Mouse (Mus musculus) thymus, postnatal 0 days (tissue): ENCODE measurements around the gene Clca3a1. TPM values are rescaled to one million over a fixed set of nuclear protein-coding genes. Genes with fewer than 3 reads are reported as not detected.
"Not testable (repeated sequence)": the region's sequence is repeated elsewhere in the genome, so short reads cannot be mapped to it uniquely, and the experiment has no call there.

ENCODE experiments used
- DNase-seq: peaks from one replicate; pipeline ENCODE4 v3.0.0-alpha.2; 2015; ENCODE audit warnings: low spot score
- polyA plus RNA-seq: library from polyadenylated mRNA; unstranded; fragments of >200 nt; fragmentation: Nextera tagmentation; extraction: Ambion mirVana; gene quantifications from 2 replicates; pipeline ENCODE4 v1.2.1, GENCODE M21; 2015

Gene Clca3a1
- 0.65 and 0.68 TPM in 2 replicates for polyA plus RNA-seq

DNA sequence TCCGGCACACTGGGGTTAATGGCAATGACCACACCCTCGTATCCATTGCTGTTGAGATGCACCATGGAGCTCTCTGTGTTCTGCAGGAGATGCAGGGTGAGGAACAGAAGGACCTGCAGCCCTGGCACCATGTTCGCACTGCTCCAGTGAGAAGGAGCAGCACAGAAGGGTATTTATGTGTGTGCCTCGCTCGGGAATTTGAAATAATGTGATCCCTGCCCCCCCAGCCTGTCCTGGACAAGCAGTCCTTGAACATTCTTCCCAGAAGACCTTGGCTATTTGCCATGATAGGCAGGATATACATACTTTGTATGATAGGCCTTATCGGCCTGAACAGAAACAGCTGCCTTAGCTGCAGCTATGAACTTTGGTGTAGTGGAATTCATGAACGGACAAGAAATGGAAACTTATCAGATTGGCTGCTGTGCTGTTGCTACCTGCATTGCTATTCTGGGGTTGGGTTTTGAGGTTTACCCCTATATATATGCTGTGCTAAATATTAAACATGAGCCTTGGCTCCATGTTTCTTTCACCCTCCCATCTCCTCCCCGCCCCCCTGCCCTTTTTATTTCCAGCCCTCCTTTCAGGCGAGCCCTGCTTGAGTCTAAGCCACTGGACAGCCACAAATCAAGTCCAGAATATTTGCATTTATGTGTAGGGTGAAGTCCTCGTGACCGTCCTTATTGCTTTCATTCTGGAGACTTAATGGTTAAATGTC is at the start of gene Clca3a1:
TSS of gene Clca3a1 (minus strand) at position 386 of the 718 bp plus-strand sequence.
- no peak for DNase-seq

DNA sequence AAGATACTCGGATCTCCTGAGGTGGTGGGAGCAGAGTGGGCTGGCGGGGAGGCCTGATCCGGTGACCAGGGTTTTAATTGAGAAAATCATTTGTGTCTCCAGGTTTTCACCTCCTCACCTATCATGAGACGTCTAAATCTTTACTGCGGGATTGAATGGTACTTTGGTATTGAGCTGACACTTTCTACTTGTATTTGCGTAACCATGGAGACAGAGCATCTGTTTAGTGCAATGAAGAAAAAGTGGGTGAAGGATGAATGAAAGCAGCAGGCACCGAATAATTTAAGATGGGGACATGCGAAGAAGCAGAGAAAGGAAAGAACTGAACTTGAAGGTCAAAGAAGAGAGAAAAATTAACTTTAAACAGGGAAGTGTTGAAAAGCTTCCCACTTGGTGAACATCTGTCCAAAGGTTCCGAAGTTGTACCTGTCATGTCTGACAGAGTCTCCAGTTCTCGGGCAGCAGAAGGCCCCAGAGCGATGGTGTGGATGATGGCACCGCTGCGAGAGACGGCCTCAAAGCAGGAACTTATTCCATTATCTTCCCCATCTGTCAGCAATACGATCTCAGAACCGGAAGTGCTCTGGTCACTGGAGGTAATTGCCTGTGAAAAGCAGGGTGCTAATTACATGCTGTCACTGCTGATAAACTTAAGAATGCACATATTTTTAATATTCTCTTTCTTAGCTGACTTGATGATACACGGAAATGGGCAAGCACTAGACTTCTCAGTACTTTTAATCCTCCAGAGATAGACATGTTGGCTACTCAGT is 47.6 kb upstream of the Clca3a1 start:
- DNase-seq: not testable (repeated sequence)

DNA sequence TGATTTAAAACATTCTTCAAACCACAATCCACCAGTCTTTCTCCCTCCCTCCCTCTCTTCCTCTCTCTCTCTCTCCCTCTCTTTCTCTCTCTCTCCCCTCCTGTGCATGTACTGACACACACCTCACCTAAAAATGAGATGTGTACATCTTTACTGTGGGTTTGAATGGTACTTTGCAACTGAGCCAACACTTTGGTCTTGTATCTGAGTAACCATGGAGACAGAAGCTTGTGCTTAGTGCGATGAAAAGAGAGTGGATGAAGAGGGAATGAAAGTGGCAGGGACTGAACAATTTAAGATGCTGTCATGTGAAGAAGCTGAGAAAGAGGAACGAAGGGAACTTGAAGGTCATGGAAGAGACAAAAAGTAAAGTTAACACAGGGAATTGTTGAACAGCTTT is 45.8 kb upstream of the Clca3a1 start:
- DNase-seq: not testable (repeated sequence)

DNA sequence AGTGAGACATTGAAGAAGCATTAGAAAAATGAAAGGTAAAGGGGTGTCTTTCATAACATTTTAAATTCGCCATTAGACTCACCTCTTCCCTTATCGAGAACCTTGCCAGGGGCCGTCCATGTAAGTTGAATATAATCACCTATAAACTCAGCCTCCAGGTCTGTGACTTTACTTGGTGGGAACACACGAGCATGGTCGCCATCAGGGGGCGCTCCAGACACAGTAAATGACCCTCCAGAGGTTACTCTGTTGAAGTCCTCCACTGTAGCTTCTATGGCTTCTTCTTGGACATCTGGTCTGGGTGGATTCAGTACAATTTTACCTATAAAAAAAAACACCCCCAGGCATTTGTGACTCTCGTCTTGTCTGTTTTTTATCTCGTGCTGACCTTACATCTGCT is 41.1 kb upstream of the Clca3a1 start:
- DNase-seq: peak; percentile 6

DNA sequence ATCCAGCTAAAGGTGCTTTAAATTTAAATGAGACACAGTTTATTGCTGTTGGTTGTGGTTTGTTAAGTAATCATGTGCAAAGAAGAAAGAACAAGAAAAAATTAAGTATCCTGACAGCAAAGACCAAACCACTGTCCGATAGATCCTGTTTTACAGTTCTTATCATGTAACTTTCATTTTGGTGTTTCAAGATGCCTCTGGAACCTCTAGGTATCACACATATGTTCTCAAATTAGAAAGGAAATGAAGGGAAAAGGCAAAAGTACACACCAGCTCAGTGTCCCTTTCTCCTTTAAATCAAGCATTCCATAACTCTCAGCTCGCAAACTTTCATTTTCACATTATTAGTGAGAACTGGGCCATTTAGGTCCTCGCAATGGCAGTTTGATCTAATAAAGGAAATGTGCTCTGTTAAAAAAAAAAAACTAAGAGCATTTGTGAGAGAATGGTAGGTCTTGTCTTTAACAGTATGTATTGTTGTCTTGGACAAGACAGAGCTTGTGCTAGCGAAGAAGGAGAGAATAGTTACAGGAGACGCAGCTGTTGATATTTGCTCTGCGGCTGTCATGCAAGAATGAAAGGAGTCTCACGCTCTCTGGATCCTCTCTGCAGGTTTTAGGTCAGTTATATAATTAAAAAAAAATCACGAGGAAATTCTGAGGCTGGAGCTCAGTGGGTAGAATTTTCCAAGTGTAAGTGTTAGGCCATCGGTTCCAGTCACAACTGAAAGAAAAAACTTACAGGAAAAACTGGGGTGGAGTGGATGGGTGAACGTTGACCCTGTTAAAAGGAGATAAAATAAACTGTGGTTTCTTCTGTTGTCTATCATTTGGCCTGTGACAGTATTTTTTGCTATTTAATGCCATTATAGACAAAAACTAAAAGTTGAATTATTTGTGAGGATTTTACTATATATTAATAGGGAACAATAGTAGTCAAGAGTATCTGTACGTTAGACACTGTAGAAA is 24.7 kb upstream of the Clca3a1 start:
- DNase-seq: no peak

DNA sequence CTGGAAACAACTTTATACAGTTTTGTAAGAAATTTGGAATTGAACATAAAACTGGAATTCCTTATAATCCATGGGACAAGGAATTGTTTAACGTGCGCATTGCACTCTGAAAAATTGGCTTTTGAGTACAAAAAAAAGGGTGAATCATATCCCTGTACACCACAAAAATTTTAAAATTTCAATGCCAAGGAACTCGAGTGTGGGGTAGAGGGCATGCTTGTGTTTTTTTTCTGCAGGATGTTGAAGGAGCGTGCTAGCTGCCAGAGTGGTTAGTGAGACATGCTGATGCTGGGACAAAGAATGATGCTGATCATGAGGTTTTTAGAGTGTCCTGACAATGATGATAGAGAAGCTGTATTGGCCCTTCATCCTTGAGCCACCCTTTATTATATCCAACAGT is 4.4 kb upstream of the Clca3a1 start:
- no peak for DNase-seq

DNA sequence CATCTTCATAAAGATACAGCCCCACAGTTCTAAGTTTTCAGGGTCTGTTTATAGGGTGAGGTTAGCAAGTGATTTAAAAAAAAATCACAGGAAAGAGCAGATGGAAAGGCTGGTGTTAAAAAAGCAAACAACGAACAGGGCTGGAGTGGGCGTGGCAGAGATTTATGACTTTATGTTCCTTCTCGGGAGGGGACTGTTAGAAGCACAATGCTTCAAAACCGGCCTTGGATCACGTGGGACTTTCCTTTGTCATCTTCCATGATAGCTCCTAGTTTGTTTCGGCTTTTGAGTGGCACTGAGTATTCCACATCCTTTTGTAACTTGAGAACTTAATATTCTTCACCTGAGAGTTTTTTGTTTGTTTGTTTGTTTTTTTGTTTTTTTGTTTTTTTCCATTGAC is 677 bp upstream of the Clca3a1 start:
- no peak for DNase-seq

DNA sequence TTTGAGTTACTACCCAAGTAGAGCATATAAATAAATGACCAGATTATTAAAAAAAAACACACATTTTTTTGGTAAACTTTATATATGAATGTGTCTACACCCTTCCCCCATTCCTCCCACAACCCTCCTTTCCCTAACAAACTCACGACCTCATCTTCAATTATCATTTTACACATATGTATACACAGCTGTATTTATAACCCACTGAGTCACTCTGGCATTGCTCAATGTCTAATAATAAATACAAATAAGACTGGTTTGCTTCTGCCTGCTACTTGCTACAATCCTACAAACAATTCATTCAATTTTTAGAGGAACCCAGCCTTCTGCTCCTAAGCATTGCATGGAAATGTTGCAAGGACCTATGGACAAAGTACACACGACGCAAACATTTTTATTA is 1.1 kb downstream of the Clca3a1 start:
- DNase-seq: no peak

DNA sequence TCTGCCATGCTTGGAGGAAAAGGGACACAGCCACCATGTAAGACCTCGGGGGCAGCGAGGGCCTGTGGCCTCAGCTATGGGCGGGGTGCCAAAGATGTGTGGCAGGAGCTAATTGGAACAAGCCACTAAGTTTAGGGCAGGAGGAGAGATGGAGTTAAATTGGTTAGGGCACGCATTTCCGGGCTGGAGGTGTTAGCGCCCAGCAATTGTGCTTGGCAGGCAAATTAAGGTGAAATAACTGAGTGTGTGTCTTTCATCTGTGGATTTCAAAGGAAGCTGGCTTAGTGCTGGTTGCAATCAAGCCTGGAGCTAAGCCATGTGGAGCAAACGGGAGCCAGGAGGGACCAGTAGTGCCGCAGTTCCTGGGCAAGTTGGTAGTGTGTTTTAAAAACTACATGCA is 4.7 kb downstream of the Clca3a1 start:
- DNase-seq: not testable (repeated sequence)

DNA sequence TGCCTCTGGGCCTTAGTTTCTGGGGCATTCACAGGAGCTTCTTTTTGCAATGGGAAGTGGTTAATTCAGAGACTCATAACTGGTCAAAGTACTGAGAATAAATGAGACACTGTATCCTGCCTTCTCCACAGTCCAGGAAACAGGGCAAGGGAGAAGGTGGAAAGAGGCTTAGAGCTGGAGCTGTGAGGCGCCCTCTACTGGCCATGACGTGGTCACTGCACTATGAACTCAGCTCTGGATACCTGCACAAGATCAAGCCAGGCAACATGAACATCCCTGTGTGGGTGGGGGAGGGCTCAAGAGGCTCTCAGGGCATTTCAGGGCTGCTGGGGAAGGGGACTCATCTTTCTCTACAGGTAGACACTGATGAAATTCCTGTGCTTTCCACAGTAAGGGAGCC is 7.7 kb downstream of the Clca3a1 start:
- DNase-seq: peak; percentile 11

DNA sequence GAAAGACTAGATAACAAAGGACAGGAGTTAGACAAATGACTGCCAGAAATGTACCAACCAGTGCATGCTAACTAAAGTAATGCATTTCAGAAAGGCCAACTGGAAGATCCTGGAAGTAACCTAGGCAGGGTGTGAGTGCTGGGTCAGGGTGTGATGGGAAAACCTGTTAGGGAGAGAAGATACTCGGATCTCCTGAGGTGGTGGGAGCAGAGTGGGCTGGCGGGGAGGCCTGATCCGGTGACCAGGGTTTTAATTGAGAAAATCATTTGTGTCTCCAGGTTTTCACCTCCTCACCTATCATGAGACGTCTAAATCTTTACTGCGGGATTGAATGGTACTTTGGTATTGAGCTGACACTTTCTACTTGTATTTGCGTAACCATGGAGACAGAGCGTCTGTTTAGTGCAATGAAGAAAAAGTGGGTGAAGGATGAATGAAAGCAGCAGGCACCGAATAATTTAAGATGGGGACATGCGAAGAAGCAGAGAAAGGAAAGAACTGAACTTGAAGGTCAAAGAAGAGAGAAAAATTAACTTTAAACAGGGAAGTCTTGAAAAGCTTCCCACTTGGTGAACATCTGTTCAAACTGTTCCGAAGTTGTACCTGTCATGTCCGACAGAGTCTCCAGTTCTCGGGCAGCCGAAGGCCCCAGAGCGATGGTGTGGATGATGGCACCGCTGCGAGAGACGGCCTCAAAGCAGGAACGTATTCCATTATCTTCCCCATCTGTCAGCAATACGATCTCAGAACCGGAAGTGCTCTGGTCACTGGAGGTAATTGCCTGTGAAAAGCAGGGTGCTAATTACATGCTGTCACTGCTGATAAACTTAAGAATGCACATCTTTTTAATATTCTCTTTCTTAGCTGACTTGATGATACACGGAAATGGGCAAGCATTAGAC is 11.5 kb downstream of the Clca3a1 start:
- not testable (repeated sequence) for DNase-seq

DNA sequence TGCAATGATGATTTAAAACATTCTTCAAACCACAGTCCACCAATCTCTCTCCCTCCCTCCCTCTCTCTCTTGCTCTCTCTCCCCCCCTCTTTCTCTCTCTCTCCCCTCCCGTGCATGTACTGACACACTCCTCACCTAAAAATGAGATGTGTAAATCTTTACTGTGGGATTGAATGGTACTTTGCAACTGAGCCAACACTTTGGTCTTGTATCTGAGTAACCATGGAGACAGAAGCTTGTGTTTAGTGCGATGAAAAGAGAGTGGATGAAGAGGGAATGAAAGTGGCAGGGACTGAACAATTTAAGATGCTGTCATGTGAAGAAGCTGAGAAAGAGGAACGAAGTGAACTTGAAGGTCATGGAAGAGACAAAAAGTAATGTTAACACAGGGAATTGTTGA is 13.1 kb downstream of the Clca3a1 start:
- not testable (repeated sequence) for DNase-seq

DNA sequence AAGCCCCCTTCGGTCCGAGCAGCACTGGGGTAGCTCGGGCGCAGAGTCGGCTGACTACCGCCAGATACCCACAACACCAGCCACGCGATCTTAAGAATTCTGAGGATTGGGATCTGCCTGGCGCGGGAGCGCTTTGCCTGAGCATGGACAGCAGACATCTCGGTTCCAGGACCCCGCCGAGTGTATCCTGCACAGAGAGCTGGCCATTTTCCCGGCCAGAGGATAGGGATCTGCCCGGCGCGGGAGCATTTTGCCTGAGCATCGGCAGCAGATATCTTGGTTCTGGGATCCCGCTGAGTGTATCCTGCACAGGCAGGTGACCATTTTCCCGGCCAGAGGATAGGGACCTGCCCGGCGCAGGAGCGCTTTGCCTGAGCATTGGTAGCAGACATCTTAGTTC is 22.4 kb downstream of the Clca3a1 start:
- not testable (repeated sequence) for DNase-seq

DNA sequence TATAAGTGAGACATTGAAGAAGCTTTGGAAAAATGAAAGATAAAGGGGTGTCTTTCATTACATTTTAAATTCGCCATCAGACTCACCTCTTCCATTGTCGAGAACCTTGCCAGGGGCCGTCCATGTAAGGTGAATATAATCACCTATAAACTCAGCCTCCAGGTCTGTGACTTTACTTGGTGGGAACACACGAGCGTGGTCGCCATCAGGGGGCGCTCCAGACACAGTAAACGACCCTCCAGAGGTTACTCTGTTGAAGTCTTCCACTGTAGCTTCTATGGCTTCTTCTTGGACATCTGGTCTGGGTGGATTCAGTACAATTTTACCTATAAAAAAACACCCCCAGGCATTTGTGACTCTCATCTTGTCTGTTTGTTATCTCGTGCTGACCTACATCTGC is 23.9 kb downstream of the Clca3a1 start:
- DNase-seq: no peak

DNA sequence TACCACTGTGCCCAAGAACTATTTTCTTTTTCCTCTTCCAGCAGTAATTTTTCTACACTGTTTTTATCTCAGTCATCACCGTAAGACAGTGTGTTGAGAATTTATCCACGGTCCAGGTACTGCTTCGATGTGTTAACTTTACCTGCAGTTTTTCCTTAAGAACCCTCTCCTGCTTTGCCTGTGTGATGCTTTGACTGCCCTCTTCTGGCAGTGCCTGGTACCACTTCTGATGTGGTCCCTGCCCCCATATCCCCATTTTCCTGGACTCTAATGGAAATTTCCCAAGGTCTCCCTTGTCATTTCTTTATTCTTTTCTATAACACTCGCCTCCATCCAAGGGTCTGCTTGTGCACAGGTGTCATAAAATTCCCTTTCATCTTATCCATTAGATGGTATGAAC is 37.3 kb downstream of the Clca3a1 start:
- peak; percentile 39 for DNase-seq

DNA sequence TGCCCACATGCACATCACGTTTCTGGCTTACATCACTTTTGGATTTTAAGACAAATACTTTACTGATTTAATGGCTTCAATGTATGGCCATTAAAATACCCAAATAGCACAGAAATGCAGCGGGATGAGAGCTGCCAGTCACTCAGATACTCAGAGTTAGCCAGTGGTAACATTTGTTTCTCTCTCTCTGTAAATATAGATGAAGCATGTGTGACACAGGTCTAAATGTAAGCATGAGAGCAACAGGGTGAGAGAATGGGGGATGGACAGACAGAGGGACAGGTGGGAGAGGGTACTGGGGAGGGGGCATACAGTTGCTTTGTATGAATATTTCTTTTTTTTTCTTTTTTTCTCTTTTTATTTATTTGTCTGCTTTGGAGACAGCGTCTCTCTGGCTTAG is 38.2 kb downstream of the Clca3a1 start:
- DNase-seq: not testable (repeated sequence)

DNA sequence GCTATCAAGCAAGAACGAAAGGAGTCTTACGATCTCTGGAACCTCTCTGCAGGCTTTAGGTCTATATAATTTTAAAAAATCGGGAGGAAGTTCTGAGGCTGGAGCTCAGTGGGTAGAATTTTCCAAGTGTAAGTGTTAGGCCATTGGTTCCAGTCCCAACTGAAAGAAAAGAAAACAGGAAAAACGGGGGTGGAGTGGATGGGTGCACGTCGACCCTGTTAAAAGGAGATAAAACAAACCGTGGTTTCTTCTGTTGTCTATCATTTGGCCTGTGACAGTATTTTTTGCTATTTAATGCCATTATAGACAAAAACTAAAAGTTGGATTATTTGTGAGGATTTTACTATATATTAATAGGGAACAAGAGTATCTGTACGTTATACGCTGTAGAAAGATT is 38.9 kb downstream of the Clca3a1 start:
- DNase-seq: no peak

DNA sequence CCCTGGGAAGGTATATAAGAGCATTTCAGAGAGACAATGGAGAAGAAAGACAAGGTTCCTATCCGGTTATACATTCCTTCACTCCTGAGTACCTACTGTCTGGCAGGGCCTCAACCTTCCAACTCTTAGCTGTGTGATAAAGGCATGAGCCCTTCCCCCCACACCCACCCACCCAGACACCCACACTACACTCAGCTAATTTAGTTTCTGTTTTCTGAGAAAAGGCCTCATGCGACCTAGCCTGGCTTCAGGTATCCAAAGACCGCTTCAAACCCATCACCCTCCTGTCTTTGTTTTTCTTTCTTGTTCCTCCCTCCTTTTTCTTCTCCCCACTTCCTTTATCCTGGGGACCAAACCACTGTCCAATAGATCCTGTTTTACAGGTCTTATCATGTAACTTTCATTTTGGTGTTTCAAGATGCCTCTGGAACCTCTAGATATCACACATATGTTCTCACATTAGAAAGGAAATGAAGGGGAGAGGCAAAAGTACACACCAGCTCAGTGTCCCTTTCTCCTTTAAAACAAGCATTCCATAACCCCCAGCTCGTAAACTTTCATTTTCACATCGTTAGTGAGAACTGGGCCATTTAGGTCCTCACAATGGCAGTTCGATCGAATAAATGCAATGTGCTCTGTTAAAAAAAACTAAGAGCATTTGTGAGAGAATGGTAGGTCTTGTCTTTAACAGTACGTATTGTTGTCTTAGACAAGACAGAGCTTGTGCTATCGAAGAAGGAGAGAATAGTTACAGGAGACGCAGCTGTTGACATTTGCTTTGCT is 39.5 kb downstream of the Clca3a1 start:
- no peak for DNase-seq

DNA sequence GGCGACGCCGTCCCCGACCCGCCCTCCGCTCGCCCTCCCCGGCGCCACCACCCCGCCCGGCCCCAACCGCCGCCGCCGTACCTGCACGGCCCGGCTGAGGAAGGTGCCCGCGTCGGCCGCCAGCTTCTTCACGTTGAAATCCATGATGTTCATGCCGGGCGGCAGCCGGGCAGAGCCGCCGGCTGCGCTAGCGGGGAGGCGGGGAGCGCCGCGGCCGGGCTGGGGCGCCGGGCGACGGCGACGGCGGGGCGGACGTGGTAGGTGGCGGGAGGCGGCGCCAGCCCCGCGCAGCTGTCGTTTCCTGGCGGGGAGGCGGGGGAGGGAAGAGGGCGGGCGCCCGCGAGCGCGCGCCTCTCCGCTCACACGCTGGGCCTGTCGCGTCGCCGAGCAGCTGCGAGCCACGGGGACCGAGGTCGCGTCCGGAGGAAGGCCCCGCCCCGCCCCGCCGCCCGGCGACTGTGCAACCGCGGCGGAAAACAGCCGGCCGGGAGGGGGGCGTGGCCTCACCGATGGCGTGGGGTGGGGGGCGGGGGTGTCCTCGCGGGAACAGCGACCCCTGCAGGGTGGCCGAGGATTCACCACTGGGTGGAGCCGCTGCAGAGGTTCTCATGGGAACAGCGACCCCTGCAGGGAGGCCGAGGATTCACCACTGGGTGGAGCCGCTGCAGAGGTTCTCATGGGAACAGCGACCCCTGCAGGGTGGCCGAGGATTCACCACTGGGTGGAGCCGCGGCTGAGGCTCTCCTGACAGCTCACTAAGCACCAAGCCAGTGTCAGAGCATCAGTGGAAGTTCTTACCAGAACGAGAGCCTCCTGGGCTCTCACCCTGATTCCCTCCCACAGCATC is 40.7 kb downstream of the Clca3a1 start, which contains the start of gene Sh3glb1:
TSS of gene Sh3glb1 (minus strand) at position 435 of the 847 bp plus-strand sequence.
- peak; percentile 93 for DNase-seq
